Mouse (Mus musculus) heart, postnatal 0 days (tissue): ENCODE results near the gene Olfm3. TPM values are rescaled to one million over a fixed set of nuclear protein-coding genes. Genes with fewer than 3 reads are reported as not detected.

ENCODE experiments used
- ATAC-seq: fragments of 200-750 bp; cut with Nextera tagmentation; 2 replicates; pipeline ENCODE4 v1.8.0; 2017; ENCODE audit warnings: low read depth, moderate number of reproducible peaks, moderate library complexity; ENCODE audit not compliant: insufficient read depth
- DNase-seq: peaks from one replicate; pipeline ENCODE4 v3.0.0-alpha.2; 2016; ENCODE audit warnings: low spot score
- H3K27ac ChIP-seq: fragments of 300-500 bp; sonication (generic); 2 replicates; pipeline ENCODE4 v1.5.1; 2014; ENCODE audit warnings: low read depth, mild to moderate bottlenecking
- H3K27me3 ChIP-seq: fragments of 300-500 bp; sonication (generic); 2 replicates; pipeline ENCODE4 v1.6.1; 2014; ENCODE audit warnings: low read length, mixed read lengths; ENCODE audit not compliant: control insufficient read depth, insufficient read depth
- H3K36me3 ChIP-seq: fragments of 300-500 bp; sonication (generic); replicated peaks from 2 replicates; pipeline ENCODE4 v1.6.1; 2014; ENCODE audit warnings: low read length, mixed read lengths; ENCODE audit not compliant: control insufficient read depth, insufficient read depth
- H3K4me1 ChIP-seq: fragments of 300-500 bp; sonication (generic); 2 replicates; pipeline ENCODE4 v1.6.1; 2014; ENCODE audit warnings: antibody characterized with exemption; ENCODE audit not compliant: control insufficient read depth, insufficient read depth
- H3K4me2 ChIP-seq: fragments of 300-500 bp; sonication (generic); 2 replicates; pipeline ENCODE4 v1.6.1; 2014; ENCODE audit warnings: low read depth, mild to moderate bottlenecking, low read length, moderate library complexity
- H3K4me3 ChIP-seq: fragments of 300-500 bp; sonication (generic); 2 replicates; pipeline ENCODE4 v1.5.1; 2014; ENCODE audit warnings: low read depth, low read length
- H3K9ac ChIP-seq: fragments of 300-500 bp; sonication (generic); replicated peaks from 2 replicates; pipeline ENCODE4 v1.6.1; 2014; ENCODE audit warnings: low read depth, low read length, mixed read lengths
- H3K9me3 ChIP-seq: fragments of 300-500 bp; sonication (generic); replicated peaks from 2 replicates; pipeline ENCODE4 v1.6.1; 2016; ENCODE audit warnings: low read length; ENCODE audit not compliant: control insufficient read depth
- CTCF ChIP-seq: IDR thresholded peaks from 2 replicates; pipeline ENCODE4 v1.5.1; 2016; ENCODE audit warnings: antibody characterized with exemption, control low read depth, low read depth
- EP300 ChIP-seq: IDR thresholded peaks from 2 replicates; pipeline ENCODE4 v1.6.1; 2016; ENCODE audit warnings: antibody characterized with exemption, low read depth
- WGBS: fragments of 180-500 bp; shearing (Covaris S2); extraction: QIAGEN DNeasy Blood & Tissue Kit; methylation state at CpG from one replicate; pipeline ENCODE4 v1.1.7; 2014; 5-methylcytosine and 5-hydroxymethylcytosine counted together
- polyA plus RNA-seq: library from polyadenylated mRNA; unstranded; fragments of >200 nt; fragmentation: Nextera tagmentation; extraction: Ambion mirVana; gene quantifications from 2 replicates; pipeline ENCODE4 v1.2.1, GENCODE M21; 2015
- total RNA-seq: library from RNA; depleted of rRNA; stranded (reverse); fragments of >200 nt; gene quantifications from 2 replicates; pipeline ENCODE4 v1.2.3, GENCODE M21; 2014; ENCODE audit warnings: low replicate concordance

Gene Olfm3
- total and polyA plus RNA-seq, 2 experiments from 2014 or later = not detected

DNA sequence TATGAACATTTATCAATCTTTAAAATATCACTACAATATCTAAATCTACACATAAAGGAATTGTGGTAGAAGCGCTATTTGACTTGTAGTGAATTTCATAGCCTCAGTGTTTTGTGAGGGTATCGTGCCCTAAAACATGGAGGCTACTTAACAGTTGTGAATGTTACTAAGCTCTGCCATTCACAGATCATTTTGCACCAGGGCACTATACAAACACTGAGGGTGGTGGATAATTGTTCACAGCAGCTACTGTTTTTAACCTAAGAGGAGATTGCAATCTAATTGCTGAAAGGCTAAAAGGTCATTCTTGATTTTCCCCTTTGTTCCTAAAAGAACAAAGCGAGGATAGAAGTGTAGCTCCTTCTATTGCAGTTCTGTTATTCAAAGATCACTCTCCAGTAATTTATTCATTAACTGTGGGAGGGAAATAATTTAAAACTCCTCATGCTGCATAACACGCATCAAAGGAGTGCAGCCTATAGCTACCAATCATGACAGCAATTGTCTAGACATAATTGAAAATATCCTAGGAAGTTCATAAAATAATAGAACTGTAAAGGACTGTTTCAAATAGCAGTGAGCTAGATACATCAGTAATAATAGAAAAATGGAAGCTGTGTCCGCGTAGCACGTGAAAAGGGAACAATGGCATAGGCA, 55.6 kb downstream of the Olfm3 start:
- Histone ChIP-seq H3K4me1 (no peaks in the 10 kb centered on the region), H3K27ac (no peak overlapping the region), H3K4me3 (no peak overlapping the region), H3K4me2 (no peak overlapping the region), H3K9ac (no peak overlapping the region), H3K27me3 (no peaks in the 10 kb centered on the region), H3K9me3 (no peaks in the 10 kb centered on the region), H3K36me3 (no peaks in the 10 kb centered on the region)
- no peak for DNase-seq
- 83% methylated on average over 7 of the region's 7 CpGs for WGBS
- TF ChIP-seq CTCF (no peak), EP300 (no peak)
- no peak for ATAC-seq

DNA sequence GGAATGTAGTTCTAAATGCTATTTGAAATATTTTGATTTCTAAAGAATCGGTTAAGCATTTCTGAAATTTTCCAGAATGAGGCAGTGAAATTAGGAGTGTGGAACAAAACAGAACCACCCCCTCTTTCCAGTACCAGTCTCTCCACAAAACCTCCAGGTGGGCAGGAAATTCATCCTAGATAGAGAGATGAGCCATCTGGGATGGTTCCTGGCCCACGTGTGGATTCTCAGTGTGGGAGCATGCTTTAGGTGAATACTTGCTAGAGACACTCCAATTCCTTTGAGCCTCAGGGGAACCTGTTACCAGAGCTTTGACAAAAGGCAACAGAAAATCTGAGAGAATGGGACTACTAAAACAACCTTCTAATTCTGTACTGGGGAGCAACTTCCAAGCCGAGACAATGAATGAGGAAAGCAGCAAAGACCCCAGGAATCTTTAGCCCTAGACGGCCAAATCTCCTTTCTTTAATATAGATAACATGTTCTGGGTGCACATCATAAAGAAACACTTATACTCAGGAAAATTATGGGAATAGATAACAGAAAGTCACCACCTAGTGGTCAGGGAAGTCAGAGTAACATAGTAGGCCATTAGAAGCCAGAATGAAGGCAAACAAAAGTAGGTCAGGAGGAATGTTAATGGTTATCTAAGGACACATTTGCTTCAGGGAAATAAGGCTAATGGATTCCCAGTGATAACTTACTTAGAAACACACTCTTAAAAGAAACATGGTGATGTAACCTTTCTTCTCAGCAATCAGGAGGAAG, 58.6 kb downstream of the Olfm3 start:
- Histone ChIP-seq H3K4me3 (no peak overlapping the region), H3K4me2 (no peak overlapping the region), H3K36me3 (no peaks in the 10 kb centered on the region), H3K27me3 (no peaks in the 10 kb centered on the region), H3K4me1 (no peaks in the 10 kb centered on the region), H3K27ac (no peak overlapping the region), H3K9me3 (no peaks in the 10 kb centered on the region), H3K9ac (no peak overlapping the region)
- TF ChIP-seq CTCF (no peak), EP300 (no peak)
- DNase-seq (no peak), ATAC-seq (no peak)
- 52% methylated on average over 4 of the region's 4 CpGs for WGBS

- no peaks in the 10 kb centered on the region for H3K4me1 ChIP-seq
Observed at GRCm38 (mm10) chr3:114971183-114971582, 67.3 kb downstream of the Olfm3 start.

GRCm38 (mm10) chr3:114972522-114972921, 68.6 kb downstream of the Olfm3 start:
- Histone ChIP-seq H3K4me2 (no peak overlapping the region), H3K27ac (no peak overlapping the region), H3K9me3 (no peaks in the 10 kb centered on the region), H3K36me3 (no peaks in the 10 kb centered on the region), H3K4me3 (no peak overlapping the region), H3K4me1 (no peaks in the 10 kb centered on the region), H3K27me3 (no peaks in the 10 kb centered on the region), H3K9ac (no peak overlapping the region)
- DNase-seq = no peak
- WGBS = 49% methylated on average over 1 of the region's 1 CpGs
- TF ChIP-seq CTCF = no peak
- TF ChIP-seq EP300 = no peak
- no peak for ATAC-seq

More at GRCm38 (mm10) chr3:114971183-114971582, 67.3 kb downstream of the Olfm3 start:
- DNase-seq (no peak), ATAC-seq (no peak)
- H3K9me3 ChIP-seq = no peaks in the 10 kb centered on the region
- H3K27me3 ChIP-seq = no peaks in the 10 kb centered on the region
- H3K4me2 ChIP-seq = no peak overlapping the region
- H3K27ac ChIP-seq = no peak overlapping the region
- TF ChIP-seq CTCF (no peak), EP300 (no peak)
- no peak overlapping the region for H3K9ac ChIP-seq
- no peak overlapping the region for H3K4me3 ChIP-seq
- H3K36me3 ChIP-seq = no peaks in the 10 kb centered on the region

GRCm38 (mm10) chr3:114990828-114991227, 87.0 kb downstream of the Olfm3 start:
- TF ChIP-seq EP300 = no peak
- TF ChIP-seq CTCF = no peak
- WGBS = 91% methylated on average over 2 of the region's 2 CpGs
- Histone ChIP-seq H3K9me3 (no peaks in the 10 kb centered on the region), H3K27me3 (no peaks in the 10 kb centered on the region), H3K4me1 (no peaks in the 10 kb centered on the region), H3K9ac (no peak overlapping the region), H3K4me2 (no peak overlapping the region), H3K27ac (no peak overlapping the region), H3K36me3 (no peaks in the 10 kb centered on the region), H3K4me3 (no peak overlapping the region)
- ATAC-seq (no peak), DNase-seq (no peak)
